9 mouse cellular contexts compared by ENCODE assay signal in genomic region chr10:68136051-68136450, GRCm38 (mm10).
DNase-seq lines count a peak whose midpoint lies in the region; ATAC-seq and TF ChIP-seq lines count a peak whose summit lies in the region.
"Had no signal": no experiment of that assay in that cellular context is flagged by ENCODE, and none has a peak within 500 bp of the region (broad histone marks: within the 10 kb centered on the region; RNA-seq: fewer than 3 reads in every experiment).

No protein-coding gene starts in this region.

- H3K4me1 ChIP-seq in heart, embryonic 10.5 days = peaks cover 29% of the 10 kb centered on the region
- H3K4me1 ChIP-seq in ES-E14 (ENCODE audit: control insufficient read depth in 2 of 2, insufficient read depth in 2 of 2, low read length in 2 of 2, poor library complexity in 1 of 2) = peaks cover 9 to 26% of the 10 kb centered on the region in 2 experiments; a peak in 3 of 4 replicates
- H3K4me1 ChIP-seq in hindbrain, embryonic 11.5 days (replicated peaks; ENCODE audit: control insufficient read depth, insufficient read depth, low read length) = peaks cover 12% of the 10 kb centered on the region
- peaks cover 21% of the 10 kb centered on the region for H3K4me1 ChIP-seq in liver, postnatal 0 days (ENCODE audit: insufficient read depth)

- intact Hi-C loops in heart, postnatal 14 days (cut with DNase I) = no loop called here

- peak overlapping the region; percentile 87 for H3K27ac ChIP-seq in heart, embryonic 10.5 days
- peak overlapping the region; percentile 98 for H3K27ac ChIP-seq in ES-E14 (ENCODE audit: insufficient read depth, low read depth, low read length, poor library complexity, severe bottlenecking)
- peak overlapping the region; percentile 78 for H3K27ac ChIP-seq in hindbrain, embryonic 11.5 days (ENCODE audit: low read depth, low read length)
- peak overlapping the region; percentile 92 for H3K27ac ChIP-seq in liver, postnatal 0 days (ENCODE audit: low read depth)

- TF ChIP-seq EP300 in liver, postnatal 0 days (IDR thresholded peaks at IDR 0.05; ENCODE audit: low read depth) = no peak

- H3K36me3 ChIP-seq in heart, embryonic 10.5 days = peaks cover 22% of the 10 kb centered on the region
- H3K36me3 ChIP-seq in ES-E14 (ENCODE audit: control insufficient read depth, insufficient read depth, low read length, poor library complexity, severe bottlenecking) = peaks cover 28% of the 10 kb centered on the region
- no peaks in the 10 kb centered on the region for H3K36me3 ChIP-seq in hindbrain, embryonic 11.5 days (ENCODE audit: control insufficient read depth, insufficient read depth, low read length)
- H3K36me3 ChIP-seq in liver, postnatal 0 days (replicated peaks; ENCODE audit: insufficient read depth, low read length) = peaks cover 16% of the 10 kb centered on the region

- WGBS in heart, embryonic 10.5 days = under 1% methylated on average over 9 of the region's 9 CpGs
- WGBS in hindbrain, embryonic 11.5 days = 2% methylated on average over 9 of the region's 9 CpGs
- 11% methylated on average over 9 of the region's 9 CpGs for WGBS in liver, postnatal 0 days (ENCODE audit: insufficient replicate concordance)

- TF ChIP-seq CTCF in liver, postnatal 0 days (IDR thresholded peaks at IDR 0.05; ENCODE audit: low read depth) = no peak

- peak overlapping the region; percentile 63 for H3K4me3 ChIP-seq in heart, embryonic 10.5 days
- H3K4me3 ChIP-seq in ES-E14 (ENCODE audit: insufficient read depth in 1 of 2, low read depth in 1 of 2, low read length in 2 of 2, poor library complexity in 1 of 2, severe bottlenecking in 1 of 2) = peak overlapping the region; percentile 77 to 86
- peak overlapping the region; percentile 27 for H3K4me3 ChIP-seq in hindbrain, embryonic 11.5 days (ENCODE audit: low read depth, low read length)
- H3K4me3 ChIP-seq in liver, postnatal 0 days (ENCODE audit: low read depth, low read length) = peak overlapping the region; percentile 58

- no peaks in the 10 kb centered on the region for H3K9me3 ChIP-seq in heart, embryonic 10.5 days
- H3K9me3 ChIP-seq in ES-E14 (ENCODE audit: control insufficient read depth, insufficient read depth, low read depth, low read length) = no peaks in the 10 kb centered on the region
- no peaks in the 10 kb centered on the region for H3K9me3 ChIP-seq in hindbrain, embryonic 11.5 days (ENCODE audit: control insufficient read depth, low read length)
- no peaks in the 10 kb centered on the region for H3K9me3 ChIP-seq in liver, postnatal 0 days (ENCODE audit: low read length)

- no peaks in the 10 kb centered on the region for H3K27me3 ChIP-seq in heart, embryonic 10.5 days (ENCODE audit: insufficient read depth, poor library complexity, severe bottlenecking)
- H3K27me3 ChIP-seq in hindbrain, embryonic 11.5 days (ENCODE audit: control insufficient read depth, insufficient read depth, low read length) = no peaks in the 10 kb centered on the region
- H3K27me3 ChIP-seq in liver, postnatal 0 days (ENCODE audit: insufficient read depth, low read length) = no peaks in the 10 kb centered on the region
- H3K27me3 ChIP-seq: CH12.LX had no signal

- peak overlapping the region; percentile 84 for H3K9ac ChIP-seq in ES-E14 (ENCODE audit: insufficient read depth, low read depth, low read length, poor library complexity, severe bottlenecking)
- peak overlapping the region; percentile 46 for H3K9ac ChIP-seq in hindbrain, embryonic 11.5 days (ENCODE audit: low read depth, low read length)
- peak overlapping the region; percentile 69 for H3K9ac ChIP-seq in liver, postnatal 0 days (replicated peaks)

- no peak for ATAC-seq in hindbrain, embryonic 11.5 days (ENCODE audit: low FRiP score)
- peak; percentile 9; the same call in 1 of the 2 replicates for ATAC-seq in liver, postnatal 0 days

- in situ Hi-C loops in ES-E14 (cut with MboI; ENCODE audit: low sequenced_read_pairs in 2 of 2, unreplicated experiment in 2 of 2) = no loop called here

- DNase-seq in heart, embryonic 10.5 days (ENCODE audit: low spot score) = no peak
- no peak for DNase-seq in heart, postnatal 14 days
- no peak for DNase-seq in ES-E14 (ENCODE audit: low read depth, low spot score)
- DNase-seq in hindbrain, embryonic 11.5 days (ENCODE audit: low spot score) = no peak
- no peak for DNase-seq in liver, postnatal 0 days
- no peak for DNase-seq in cerebellum, adult 11-12 months
- no peak for DNase-seq in layer of hippocampus, adult 11-12 months (ENCODE audit: low spot score)
- no peak for DNase-seq in urinary bladder, postnatal 10 days (ENCODE audit: low spot score)

- H3K4me2 ChIP-seq in hindbrain, embryonic 11.5 days (replicated peaks; ENCODE audit: low read depth, low read length) = peak overlapping the region; percentile 54
- peak overlapping the region; percentile 63 for H3K4me2 ChIP-seq in liver, postnatal 0 days (ENCODE audit: low read depth, low read length)

TF ChIP-seq in ES-E14, 5 proteins besides CTCF, POLR2A, EP300 and RAD21:
- TF ChIP-seq ZNF384 (IDR thresholded peaks at IDR 0.05; ENCODE audit: low read depth, low read length) (no peak), ZC3H11A (IDR thresholded peaks at IDR 0.05; ENCODE audit: borderline replicate concordance, low read depth, low read length) (no peak), MAFK (IDR thresholded peaks at IDR 0.05; ENCODE audit: insufficient read depth, low read depth, low read length) (no peak), CHD2 (IDR thresholded peaks at IDR 0.05; ENCODE audit: low read depth, low read length) (no peak), HCFC1 (IDR thresholded peaks at IDR 0.05; ENCODE audit: borderline replicate concordance, insufficient read depth, low read length) (no peak)
TF ChIP-seq in ES-E14: peak in this region for 0.

Comparison
In these comparisons a context has a peak if more than half of its experiments do, and no peak if none do; other contexts are left out.
1. H3K4me3 ChIP-seq: peak in every context shown above with its lines; median percentile 82 in ES-E14; 63 in heart, embryonic 10.5 days; 58 in liver, postnatal 0 days; 27 in hindbrain, embryonic 11.5 days.